Mouse (Mus musculus): Measurements from ENCODE around the gene Cklf.

GRCm38 (mm10) chr8:104217601-104218000 lies 33.1 kb upstream of the Cklf start:
- no peak for TF ChIP-seq CTCF (IDR thresholded peaks at IDR 0.05; ENCODE audit: low read depth)
- TF ChIP-seq EP300 (IDR thresholded peaks at IDR 0.05; ENCODE audit: low read depth), result no peak

Data from liver, postnatal 0 days (tissue).